Mouse (Mus musculus) forebrain, embryonic 11.5 days (tissue): Measurements from ENCODE around the gene Mybpc2. TPM values are rescaled to one million over a fixed set of nuclear protein-coding genes. Genes with fewer than 3 reads are reported as not detected.

ENCODE experiments used
- ATAC-seq: fragments of 200-750 bp; cut with Nextera tagmentation; replicated peaks from 2 replicates; pipeline ENCODE4 v1.8.0; 2017; ENCODE audit warnings: moderate TSS enrichment; ENCODE audit not compliant: low FRiP score
- DNase-seq: peaks from one replicate; pipeline ENCODE4 v3.0.0-alpha.2; 2017; ENCODE audit warnings: low spot score
- H3K27ac ChIP-seq: fragments of 300-500 bp; sonication (generic); 2 replicates; pipeline ENCODE4 v1.5.1; 2014; ENCODE audit warnings: low read depth, low read length
- H3K27me3 ChIP-seq: fragments of 300-500 bp; sonication (generic); 2 replicates; pipeline ENCODE4 v1.6.1; 2014; ENCODE audit warnings: mild to moderate bottlenecking, low read length, mixed read lengths; ENCODE audit not compliant: control insufficient read depth, insufficient read depth
- H3K36me3 ChIP-seq: fragments of 300-500 bp; sonication (generic); 2 replicates; pipeline ENCODE4 v1.6.1; 2014; ENCODE audit warnings: mild to moderate bottlenecking, low read length, moderate library complexity, mixed read lengths; ENCODE audit not compliant: control insufficient read depth, insufficient read depth
- H3K4me1 ChIP-seq: fragments of 300-500 bp; sonication (generic); replicated peaks from 2 replicates; pipeline ENCODE4 v1.6.1; 2014; ENCODE audit warnings: low read length, mixed read lengths; ENCODE audit not compliant: control insufficient read depth, insufficient read depth
- H3K4me2 ChIP-seq: fragments of 300-500 bp; sonication (generic); 2 replicates; pipeline ENCODE4 v1.6.1; 2014; ENCODE audit warnings: low read depth, mild to moderate bottlenecking, low read length, moderate library complexity, mixed read lengths; ENCODE audit not compliant: severe bottlenecking
- H3K4me3 ChIP-seq: fragments of 300-500 bp; sonication (generic); 2 replicates; pipeline ENCODE4 v1.5.1; 2014; ENCODE audit warnings: low read depth, low read length
- H3K9ac ChIP-seq: fragments of 300-500 bp; sonication (generic); 2 replicates; pipeline ENCODE4 v1.6.1; 2014; ENCODE audit warnings: low read length
- H3K9me3 ChIP-seq: fragments of 300-500 bp; sonication (generic); 2 replicates; pipeline ENCODE4 v1.6.1; 2016; ENCODE audit warnings: low read length, mixed read lengths; ENCODE audit not compliant: control insufficient read depth
- WGBS: fragments of 180-500 bp; shearing (Covaris S2); extraction: QIAGEN DNeasy Blood & Tissue Kit; methylation state at CpG from one replicate; pipeline ENCODE4 v1.1.7; 2014; 5-methylcytosine and 5-hydroxymethylcytosine counted together
- microRNA-seq: library from miRNA; unstranded; fragments of <30 nt; microRNA quantifications from one replicate; pipeline ENCODE4, GENCODE M21; 2016; ENCODE audit not compliant: insufficient number of aligned reads
- polyA plus RNA-seq: library from polyadenylated mRNA; unstranded; fragments of >200 nt; fragmentation: Nextera tagmentation; extraction: Ambion mirVana; gene quantifications from 2 replicates; pipeline ENCODE4 v1.2.1, GENCODE M21; 2014

The Mybpc2 gene
- polyA plus RNA-seq, 1 experiment from 2014 or later, result not detected

DNA sequence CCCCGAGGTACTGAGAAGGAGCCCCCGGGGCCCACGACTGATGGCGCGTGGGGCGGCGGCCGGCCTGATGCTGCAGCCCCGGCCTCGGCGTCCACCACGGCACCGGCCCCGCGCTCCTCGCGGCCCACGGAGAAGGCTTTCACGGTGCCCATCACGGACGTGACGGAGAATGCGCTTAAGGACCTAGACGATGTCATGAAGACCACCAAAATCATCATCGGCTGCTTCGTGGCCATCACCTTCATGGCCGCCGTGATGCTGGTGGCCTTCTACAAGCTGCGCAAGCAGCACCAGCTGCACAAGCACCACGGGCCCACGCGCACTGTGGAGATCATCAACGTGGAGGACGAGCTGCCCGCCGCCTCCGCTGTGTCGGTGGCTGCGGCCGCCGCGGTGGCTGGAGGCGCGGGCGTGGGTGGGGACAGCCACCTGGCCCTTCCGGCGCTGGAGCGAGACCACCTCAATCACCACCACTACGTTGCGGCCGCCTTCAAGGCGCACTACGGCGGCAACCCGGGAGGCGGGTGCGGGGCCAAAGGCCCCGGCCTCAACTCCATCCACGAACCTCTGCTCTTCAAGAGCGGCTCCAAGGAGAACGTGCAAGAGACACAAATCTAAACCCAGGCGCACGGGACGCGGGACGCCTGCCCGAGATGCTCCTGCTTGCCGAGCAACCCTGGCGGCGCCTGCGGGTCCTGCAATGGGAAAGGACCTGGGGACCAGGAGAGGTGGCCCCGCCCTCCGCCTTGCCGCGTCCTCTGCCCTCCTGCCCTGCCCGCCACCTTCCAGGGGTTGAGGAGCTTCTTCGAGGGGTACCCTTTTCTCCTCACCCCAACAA, 62.0 kb downstream of the Mybpc2 start:
- H3K36me3 ChIP-seq, result peaks cover 10% of the 10 kb centered on the region
- H3K4me3 ChIP-seq, result no peak overlapping the region
- peaks cover 16% of the 10 kb centered on the region for H3K4me1 ChIP-seq
- 33% methylated on average over 76 of the region's 77 CpGs for WGBS
- H3K4me2 ChIP-seq, result no peak overlapping the region
- peaks cover 10% of the 10 kb centered on the region for H3K27me3 ChIP-seq
- ATAC-seq (no peak), DNase-seq (peak; percentile 82)
- no peak overlapping the region for H3K9ac ChIP-seq
- H3K9me3 ChIP-seq, result no peaks in the 10 kb centered on the region; the same call in 1 of the 2 replicates
- H3K27ac ChIP-seq, result no peak overlapping the region

DNA sequence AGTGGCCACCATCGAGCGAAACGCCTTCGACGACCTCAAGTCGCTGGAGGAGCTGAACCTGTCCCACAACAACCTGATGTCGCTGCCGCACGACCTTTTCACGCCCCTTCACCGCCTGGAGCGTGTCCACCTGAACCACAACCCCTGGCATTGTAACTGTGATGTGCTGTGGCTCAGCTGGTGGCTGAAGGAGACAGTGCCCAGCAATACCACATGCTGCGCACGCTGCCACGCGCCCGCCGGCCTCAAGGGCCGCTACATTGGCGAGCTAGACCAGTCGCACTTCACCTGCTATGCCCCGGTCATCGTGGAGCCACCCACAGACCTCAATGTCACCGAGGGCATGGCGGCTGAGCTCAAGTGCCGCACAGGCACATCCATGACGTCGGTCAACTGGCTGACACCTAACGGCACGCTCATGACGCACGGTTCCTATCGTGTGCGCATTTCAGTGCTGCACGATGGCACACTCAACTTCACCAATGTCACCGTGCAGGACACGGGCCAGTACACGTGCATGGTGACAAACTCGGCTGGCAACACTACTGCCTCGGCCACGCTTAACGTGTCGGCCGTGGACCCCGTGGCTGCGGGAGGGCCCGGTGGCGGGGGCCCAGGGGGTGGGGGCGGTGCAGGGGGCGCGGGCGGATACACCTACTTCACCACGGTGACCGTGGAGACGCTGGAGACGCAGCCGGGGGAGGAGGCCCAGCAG, 62.8 kb downstream of the Mybpc2 start:
- Histone ChIP-seq H3K36me3 (peaks cover 10% of the 10 kb centered on the region), H3K9ac (no peak overlapping the region), H3K4me1 (peaks cover 16% of the 10 kb centered on the region), H3K4me3 (no peak overlapping the region), H3K27ac (no peak overlapping the region), H3K27me3 (peaks cover 10% of the 10 kb centered on the region), H3K4me2 (no peak overlapping the region), H3K9me3 (no peaks in the 10 kb centered on the region; the same call in 1 of the 2 replicates)
- DNase-seq (peak; percentile 57), ATAC-seq (no peak)
- 79% methylated on average over 57 of the region's 57 CpGs for WGBS

GRCm38 (mm10) chr7:44460767-44461502, 63.5 kb downstream of the Mybpc2 start:
- peaks cover 16% of the 10 kb centered on the region for H3K4me1 ChIP-seq
- peaks cover 10% of the 10 kb centered on the region for H3K27me3 ChIP-seq
- 82% methylated on average over 31 of the region's 31 CpGs for WGBS
- H3K9me3 ChIP-seq, result no peaks in the 10 kb centered on the region; the same call in 1 of the 2 replicates
- no peak overlapping the region for H3K27ac ChIP-seq
- no peak overlapping the region for H3K9ac ChIP-seq
- DNase-seq (peak; percentile 51), ATAC-seq (no peak)
- H3K36me3 ChIP-seq, result peaks cover 10% of the 10 kb centered on the region
- H3K4me2 ChIP-seq, result no peak overlapping the region
- H3K4me3 ChIP-seq, result no peak overlapping the region

DNA sequence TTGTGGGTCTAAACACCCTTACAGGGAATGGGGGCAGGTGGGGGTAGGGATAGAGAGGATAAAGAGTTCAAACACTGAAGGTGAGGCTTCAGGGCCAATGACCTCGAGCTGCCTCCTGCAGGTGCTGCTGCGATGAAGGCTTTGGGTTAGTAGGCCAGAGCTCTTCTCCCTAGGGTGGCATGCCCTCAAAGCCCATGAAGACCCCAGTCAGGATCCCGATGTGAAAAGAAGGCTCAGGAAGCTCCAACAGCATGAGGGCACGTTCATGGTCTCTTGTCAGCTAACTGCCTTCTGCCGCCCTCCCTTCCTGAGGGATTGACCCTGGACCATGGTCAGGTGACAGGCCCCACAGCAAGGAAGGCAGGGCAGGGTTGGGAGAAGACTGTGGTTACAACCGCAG, 64.4 kb downstream of the Mybpc2 start:
- DNase-seq (peak; percentile 45), ATAC-seq (no peak)
- Histone ChIP-seq H3K9me3 (no peaks in the 10 kb centered on the region; the same call in 1 of the 2 replicates), H3K36me3 (peaks cover 10% of the 10 kb centered on the region), H3K27me3 (peaks cover 10% of the 10 kb centered on the region), H3K4me2 (no peak overlapping the region), H3K4me3 (no peak overlapping the region), H3K9ac (no peak overlapping the region), H3K4me1 (peaks cover 16% of the 10 kb centered on the region), H3K27ac (no peak overlapping the region)
- 81% methylated on average over 6 of the region's 6 CpGs for WGBS

DNA sequence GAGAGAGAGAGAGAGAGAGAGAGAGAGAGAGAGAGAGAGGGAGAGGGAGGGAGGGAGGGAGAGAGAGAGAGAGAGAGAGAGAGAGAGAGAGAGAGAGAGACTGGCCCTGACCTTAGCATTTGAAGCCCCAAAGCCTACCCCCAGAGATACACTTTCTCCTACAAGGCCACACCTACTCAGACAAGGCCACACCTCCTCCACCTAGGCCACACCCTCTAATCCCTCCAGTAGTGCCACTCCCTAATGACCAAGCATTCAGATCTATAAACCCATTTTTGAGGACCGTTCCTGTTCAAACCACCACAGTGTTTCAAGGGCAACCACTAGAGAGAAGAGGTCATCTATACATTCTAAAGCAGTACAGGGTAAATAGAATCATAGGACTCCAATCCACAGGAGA, 68.2 kb downstream of the Mybpc2 start:
- H3K36me3 ChIP-seq, result peaks cover 4% of the 10 kb centered on the region; the same call in 1 of the 2 replicates
- no peak overlapping the region for H3K4me3 ChIP-seq
- H3K27me3 ChIP-seq, result peaks cover 2% of the 10 kb centered on the region; the same call in 1 of the 2 replicates
- H3K4me1 ChIP-seq, result no peaks in the 10 kb centered on the region
- no peak for ATAC-seq
- 92% methylated on average over 1 of the region's 1 CpGs for WGBS
- H3K27ac ChIP-seq, result no peak overlapping the region
- DNase-seq, result peak; percentile 37
- H3K9ac ChIP-seq, result no peak overlapping the region
- H3K9me3 ChIP-seq, result no peaks in the 10 kb centered on the region; the same call in 1 of the 2 replicates
- no peak overlapping the region for H3K4me2 ChIP-seq

GRCm38 (mm10) chr7:44453256-44453655, 71.2 kb downstream of the Mybpc2 start:
- no peaks in the 10 kb centered on the region for H3K27me3 ChIP-seq
- H3K4me3 ChIP-seq, result no peak overlapping the region
- no peak overlapping the region for H3K9ac ChIP-seq
- H3K36me3 ChIP-seq, result peaks cover under 1% of the 10 kb centered on the region; the same call in 1 of the 2 replicates
- H3K27ac ChIP-seq, result no peak overlapping the region
- ATAC-seq (no peak), DNase-seq (peak; percentile 45)
- WGBS, result 37% methylated on average over 3 of the region's 3 CpGs
- H3K4me2 ChIP-seq, result no peak overlapping the region
- no peaks in the 10 kb centered on the region for H3K4me1 ChIP-seq
- H3K9me3 ChIP-seq, result no peaks in the 10 kb centered on the region; the same call in 1 of the 2 replicates

Small RNA genes within 50 kb of the gene (microRNA-seq; reads per million reads assigned to microRNA genes)
- gene Mir7052 (not detected), gene Mir7053 (not detected)

Other genes with a start within 250 kb of the Mybpc2 start
- gene Clec11a, start 217.8 kb downstream of the Mybpc2 start, polyA plus RNA-seq, result 3.2 TPM in 2 replicates
- gene Shank1, start 214.4 kb downstream of the Mybpc2 start, polyA plus RNA-seq, result 3.6 and 4.2 TPM in 2 replicates
- 3.2 and 4.0 TPM in 2 replicates for gene Syt3, start 140.6 kb downstream of the Mybpc2 start, polyA plus RNA-seq
- gene 1700008O03Rik, start 138.8 kb downstream of the Mybpc2 start, polyA plus RNA-seq, result 0.89 and 0.96 TPM in 2 replicates
- 8.2 and 9.8 TPM in 2 replicates for gene Lrrc4b, start 95.6 kb downstream of the Mybpc2 start, polyA plus RNA-seq
- gene Aspdh, start 59.3 kb downstream of the Mybpc2 start, polyA plus RNA-seq, result 2.6 and 2.9 TPM in 2 replicates
- 60.9 and 68.9 TPM in 2 replicates for gene Josd2, start 56.7 kb downstream of the Mybpc2 start, polyA plus RNA-seq
- gene Emc10, start 28.1 kb downstream of the Mybpc2 start, polyA plus RNA-seq, result 115 and 124 TPM in 2 replicates
- gene Fam71e1, start 28.1 kb downstream of the Mybpc2 start, polyA plus RNA-seq, result 22.3 and 25.3 TPM in 2 replicates
- gene Spib, start 7.4 kb upstream of the Mybpc2 start, polyA plus RNA-seq, result 0.13 and 0.23 TPM in 2 replicates
- gene Pold1, start 24.2 kb upstream of the Mybpc2 start, polyA plus RNA-seq, result 124 and 133 TPM in 2 replicates
- 72.3 and 76.4 TPM in 2 replicates for gene Nr1h2, start 29.3 kb upstream of the Mybpc2 start, polyA plus RNA-seq
- 0.68 and 0.92 TPM in 2 replicates for gene Napsa, start 47.7 kb upstream of the Mybpc2 start, polyA plus RNA-seq
- 1.8 and 2.0 TPM in 2 replicates for gene Kcnc3, start 66.0 kb upstream of the Mybpc2 start, polyA plus RNA-seq
- gene Myh14, start 146.2 kb upstream of the Mybpc2 start, polyA plus RNA-seq, result 1.7 and 2.6 TPM in 2 replicates
- not detected in 2 replicates for gene Izumo2, start 184.1 kb upstream of the Mybpc2 start, polyA plus RNA-seq
- gene Vrk3, start 223.8 kb upstream of the Mybpc2 start, polyA plus RNA-seq, result 41.7 and 42.2 TPM in 2 replicates
- gene Zfp473, start 226.4 kb upstream of the Mybpc2 start, polyA plus RNA-seq, result 3.9 and 4.4 TPM in 2 replicates